In genomic region chr11:78984483-78985177, GRCm38 (mm10) we compare ENCODE assay signal across 8 mouse cellular contexts. TPM values are rescaled to one million over a fixed set of nuclear protein-coding genes. Genes with fewer than 3 reads are reported as not detected.
DNase-seq lines count a peak whose midpoint lies in the region; ATAC-seq and TF ChIP-seq lines count a peak whose summit lies in the region.

Lgals9 (minus strand) TSS chr11:78984946.

- WGBS in limb, embryonic 13.5 days: 62% methylated on average over 10 of the region's 10 CpGs
- 73% methylated on average over 10 of the region's 10 CpGs for WGBS in limb, embryonic 10.5 days
- WGBS in heart, embryonic 11.5 days (ENCODE audit: insufficient replicate concordance): 53% methylated on average over 10 of the region's 10 CpGs
- 42% methylated on average over 10 of the region's 10 CpGs for whole genome bisulfite sequencing in cerebellum, adult 2 months

- ATAC-seq in limb, embryonic 13.5 days (ENCODE audit: low FRiP score, low read depth): no peak
- peak; percentile 63; the same call in 1 of the 2 replicates for ATAC-seq in heart, embryonic 11.5 days (replicated peaks; ENCODE audit: insufficient number of reproducible peaks, low FRiP score, low TSS enrichment)
- ATAC-seq in megakaryocyte-erythroid progenitor cell, adult 5-6 weeks (replicated peaks; ENCODE audit: low FRiP score, low TSS enrichment, poor library complexity, severe bottlenecking): peak; percentile 80

- no peaks in the 10 kb centered on the region for H3K36me3 ChIP-seq in limb, embryonic 13.5 days
- H3K36me3 ChIP-seq in limb, embryonic 10.5 days: no peaks in the 10 kb centered on the region
- H3K36me3 ChIP-seq in heart, embryonic 11.5 days (ENCODE audit: control insufficient read depth, insufficient read depth, low read length): no peaks in the 10 kb centered on the region

- H3K4me3 ChIP-seq in limb, embryonic 13.5 days: no peak within 1 kb of the TSS
- no peak within 1 kb of the TSS for H3K4me3 ChIP-seq in limb, embryonic 10.5 days
- H3K4me3 ChIP-seq in heart, embryonic 11.5 days (ENCODE audit: low read depth, low read length): peak within 1 kb of the TSS; percentile 18
- H3K4me3 ChIP-seq in cerebellum, adult 2 months (replicated peaks; ENCODE audit: insufficient read depth, low read depth, low read length): no peak within 1 kb of the TSS

- no peak for TF ChIP-seq CTCF in cerebellum, adult 2 months (IDR thresholded peaks at IDR 0.05; ENCODE audit: borderline replicate concordance, insufficient read depth, low read depth, low read length)

- no peak for TF ChIP-seq POLR2A in cerebellum, adult 2 months (IDR thresholded peaks at IDR 0.05; ENCODE audit: borderline replicate concordance, insufficient read depth, low read length)

- no peak within 1 kb of the TSS for H3K27ac ChIP-seq in limb, embryonic 13.5 days
- H3K27ac ChIP-seq in limb, embryonic 10.5 days: no peak within 1 kb of the TSS
- H3K27ac ChIP-seq in heart, embryonic 11.5 days (ENCODE audit: low read depth, low read length): no peak within 1 kb of the TSS
- H3K27ac ChIP-seq in cerebellum, adult 2 months (ENCODE audit: insufficient read depth, low read length): no peak within 1 kb of the TSS

- H3K4me1 ChIP-seq in limb, embryonic 13.5 days: peaks cover 6% of the 10 kb centered on the region; the same call in 1 of the 2 replicates
- H3K4me1 ChIP-seq in limb, embryonic 10.5 days: 0 out of 2 replicates have a peak, but pooled peaks cover 4% of the 10 kb centered on the region
- H3K4me1 ChIP-seq in heart, embryonic 11.5 days (ENCODE audit: control insufficient read depth, insufficient read depth, low read length): no peaks in the 10 kb centered on the region; the same call in 1 of the 2 replicates
- H3K4me1 ChIP-seq in cerebellum, adult 2 months (ENCODE audit: control insufficient read depth, insufficient read depth, low read length): no peaks in the 10 kb centered on the region

- H3K9me3 ChIP-seq in limb, embryonic 13.5 days: peaks cover 3% of the 10 kb centered on the region
- H3K9me3 ChIP-seq in limb, embryonic 10.5 days (replicated peaks): no peaks in the 10 kb centered on the region
- H3K9me3 ChIP-seq in heart, embryonic 11.5 days (replicated peaks; ENCODE audit: control insufficient read depth, low read length): peaks cover 3% of the 10 kb centered on the region

- no peak within 1 kb of the TSS for H3K9ac ChIP-seq in limb, embryonic 13.5 days
- no peak within 1 kb of the TSS; the same call in 1 of the 2 replicates for H3K9ac ChIP-seq in heart, embryonic 11.5 days (ENCODE audit: low read depth, low read length)

- DNase-seq in limb, embryonic 10.5 days (ENCODE audit: low spot score): no peak
- DNase-seq in brain, adult 2 months (ENCODE audit: low read depth, low spot score): peak; percentile 57
- DNase-seq in kidney, postnatal 14 days: peak; percentile 85
- DNase-seq in thymus, postnatal 0 days (ENCODE audit: low spot score): peak; percentile 68
- no peak for DNase-seq in cerebellum, adult 2 months

- no peaks in the 10 kb centered on the region for H3K27me3 ChIP-seq in limb, embryonic 13.5 days
- H3K27me3 ChIP-seq in limb, embryonic 10.5 days (ENCODE audit: low read depth, poor library complexity, severe bottlenecking): no peaks in the 10 kb centered on the region
- no peaks in the 10 kb centered on the region for H3K27me3 ChIP-seq in heart, embryonic 11.5 days (ENCODE audit: control insufficient read depth, insufficient read depth, low read length)
- no peaks in the 10 kb centered on the region for H3K27me3 ChIP-seq in cerebellum, adult 2 months (ENCODE audit: control insufficient read depth, insufficient read depth, low read length)

- peak within 1 kb of the TSS; percentile 31; the same call in 1 of the 2 replicates for H3K4me2 ChIP-seq in limb, embryonic 13.5 days (replicated peaks)
- H3K4me2 ChIP-seq in heart, embryonic 11.5 days: peak within 1 kb of the TSS; percentile 34

RNA-seq across cellular contexts. Expression of gene Lgals9, which starts in this region (rescaled TPM):
- polyA plus RNA-seq in limb, embryonic 13.5 days (2015; fragmentation: Nextera tagmentation; extraction: Ambion mirVana): 16.3 and 16.6 TPM in 2 replicates
- polyA plus RNA-seq in limb, embryonic 10.5 days (2016; fragmentation: Nextera tagmentation; extraction: Ambion mirVana): 1.0 and 1.8 TPM in 2 replicates
- polyA plus RNA-seq in heart, embryonic 11.5 days (2014; fragmentation: Nextera tagmentation; extraction: Ambion mirVana): 41.9 and 44.6 TPM in 2 replicates
- 535 and 677 TPM in 2 replicates for total RNA-seq in megakaryocyte-erythroid progenitor cell, adult 5-6 weeks (2014; fragmentation: Nextera tagmentation)
- 135 and 231 TPM in 2 replicates for total RNA-seq in megakaryocyte-erythroid progenitor cell, adult 5-6 weeks (2017)
- polyA plus RNA-seq in thymus, postnatal 0 days (2015; fragmentation: Nextera tagmentation; extraction: Ambion mirVana): 421 and 488 TPM in 2 replicates
- 8.7 and 9.2 TPM in 2 replicates for polyA plus RNA-seq in cerebellum, adult 2 months (2012; rRNA removed)

Comparison
In these comparisons a context has a peak if more than half of its experiments do, and no peak if none do; other contexts are left out.
1. DNase-seq: peak in brain, adult 2 months (single experiment), kidney, postnatal 14 days (single experiment) and thymus, postnatal 0 days (single experiment); none in limb, embryonic 10.5 days (single experiment) and cerebellum, adult 2 months (0 of 2).